Mouse (Mus musculus) lung, embryonic 14.5 days (tissue): ENCODE measurements around the gene Ube2g1. TPM values are rescaled to one million over a fixed set of nuclear protein-coding genes. Genes with fewer than 3 reads are reported as not detected.

Experiments
- ATAC-seq: fragments of 200-750 bp; cut with Nextera tagmentation; 2 replicates; pipeline ENCODE4 v1.8.0; 2017; ENCODE audit warnings: mild to moderate bottlenecking, moderate TSS enrichment, moderate library complexity; ENCODE audit not compliant: insufficient read depth
- DNase-seq: peaks from one replicate; pipeline ENCODE4 v3.0.0-alpha.2; 2015
- H3K27ac ChIP-seq: fragments of 300-500 bp; sonication (generic); 2 replicates; pipeline ENCODE4 v1.5.1; 2014; ENCODE audit warnings: low read depth, mild to moderate bottlenecking, moderate library complexity
- H3K27me3 ChIP-seq: fragments of 300-500 bp; sonication (generic); 2 replicates; pipeline ENCODE4 v1.6.1; 2014; ENCODE audit warnings: low read length, control low read depth; ENCODE audit not compliant: insufficient read depth
- H3K36me3 ChIP-seq: fragments of 300-500 bp; sonication (generic); 2 replicates; pipeline ENCODE4 v1.6.1; 2014; ENCODE audit warnings: control low read depth; ENCODE audit not compliant: insufficient read depth
- H3K4me1 ChIP-seq: fragments of 300-500 bp; sonication (generic); 2 replicates; pipeline ENCODE4 v1.6.1; 2014; ENCODE audit warnings: antibody characterized with exemption, control low read depth; ENCODE audit not compliant: insufficient read depth
- H3K4me2 ChIP-seq: fragments of 300-500 bp; sonication (generic); 2 replicates; pipeline ENCODE4 v1.6.1; 2014; ENCODE audit warnings: mild to moderate bottlenecking
- H3K4me3 ChIP-seq: fragments of 300-500 bp; sonication (generic); 2 replicates; pipeline ENCODE4 v1.5.1; 2014; ENCODE audit warnings: low read depth, low read length
- H3K9ac ChIP-seq: fragments of 300-500 bp; sonication (generic); 2 replicates; pipeline ENCODE4 v1.6.1; 2014
- H3K9me3 ChIP-seq: fragments of 300-500 bp; sonication (generic); 2 replicates; pipeline ENCODE4 v1.6.1; 2016; ENCODE audit warnings: low read depth, low read length, control low read depth
- CTCF ChIP-seq: IDR thresholded peaks from 2 replicates; pipeline ENCODE4 v1.5.1; 2016; ENCODE audit warnings: antibody characterized with exemption, low read depth
- WGBS: fragments of 180-500 bp; shearing (Covaris S2); extraction: QIAGEN DNeasy Blood & Tissue Kit; methylation state at CpG from one replicate; pipeline ENCODE4 v1.1.7; 2014; 5-methylcytosine and 5-hydroxymethylcytosine counted together
- polyA plus RNA-seq: library from polyadenylated mRNA; unstranded; fragments of >200 nt; fragmentation: Nextera tagmentation; extraction: Ambion mirVana; gene quantifications from 2 replicates; pipeline ENCODE4 v1.2.1, GENCODE M21; 2014

Ube2g1 gene
- polyA plus RNA-seq, 1 experiment from 2014 or later, result 77.9 TPM

- Histone ChIP-seq H3K4me2 (no peak overlapping the region), H3K4me1 (no peaks in the 10 kb centered on the region), H3K4me3 (no peak overlapping the region), H3K9me3 (no peaks in the 10 kb centered on the region), H3K27ac (no peak overlapping the region), H3K9ac (no peak overlapping the region), H3K36me3 (no peaks in the 10 kb centered on the region), H3K27me3 (0 out of 2 replicates have a peak, but pooled peaks cover 7% of the 10 kb centered on the region)
- 74% methylated on average over 11 of the region's 11 CpGs for WGBS
- no peak for TF ChIP-seq CTCF
- ATAC-seq (no peak), DNase-seq (no peak)
Measured at GRCm38 (mm10) chr11:72569671-72570318, 37.3 kb upstream of the Ube2g1 start.

GRCm38 (mm10) chr11:72570319-72570979 is 36.6 kb upstream of the Ube2g1 start:
- Histone ChIP-seq H3K36me3 (no peaks in the 10 kb centered on the region), H3K9ac (no peak overlapping the region), H3K9me3 (no peaks in the 10 kb centered on the region), H3K27me3 (0 out of 2 replicates have a peak, but pooled peaks cover 7% of the 10 kb centered on the region), H3K4me3 (0 out of 2 replicates have a peak overlapping the region, but pooled peaks have one; percentile 8), H3K4me2 (peak overlapping the region; percentile 52), H3K27ac (no peak overlapping the region), H3K4me1 (no peaks in the 10 kb centered on the region)
- ATAC-seq (peak; percentile 56), DNase-seq (peak; percentile 95)
- WGBS, result 2% methylated on average over 18 of the region's 18 CpGs
- TF ChIP-seq CTCF, result peak; percentile 83

GRCm38 (mm10) chr11:72573819-72574218 is 33.3 kb upstream of the Ube2g1 start:
- Histone ChIP-seq H3K36me3 (no peaks in the 10 kb centered on the region), H3K27me3 (0 out of 2 replicates have a peak, but pooled peaks cover 7% of the 10 kb centered on the region), H3K9me3 (no peaks in the 10 kb centered on the region), H3K4me2 (no peak overlapping the region), H3K4me3 (no peak overlapping the region), H3K27ac (no peak overlapping the region), H3K4me1 (no peaks in the 10 kb centered on the region), H3K9ac (no peak overlapping the region)
- 80% methylated on average over 1 of the region's 1 CpGs for WGBS
- ATAC-seq (no peak), DNase-seq (peak; percentile 55)
- TF ChIP-seq CTCF, result peak; percentile 60

- 18% methylated on average over 7 of the region's 7 CpGs for WGBS
Measured at GRCm38 (mm10) chr11:72576111-72576465, 31.0 kb upstream of the Ube2g1 start.

GRCm38 (mm10) chr11:72576466-72577351 is 30.4 kb upstream of the Ube2g1 start:
- H3K4me1 ChIP-seq, result no peaks in the 10 kb centered on the region
- 3% methylated on average over 24 of the region's 24 CpGs for WGBS

More at GRCm38 (mm10) chr11:72576111-72576465, 31.0 kb upstream of the Ube2g1 start:
- H3K27ac ChIP-seq, result no peak overlapping the region
- peak overlapping the region; percentile 65 for H3K4me2 ChIP-seq
- no peak for TF ChIP-seq CTCF
- H3K27me3 ChIP-seq, result 0 out of 2 replicates have a peak, but pooled peaks cover 4% of the 10 kb centered on the region
- no peaks in the 10 kb centered on the region for H3K9me3 ChIP-seq
- no peak for ATAC-seq
- no peaks in the 10 kb centered on the region for H3K4me1 ChIP-seq
- no peak for DNase-seq
- H3K36me3 ChIP-seq, result no peaks in the 10 kb centered on the region
- H3K4me3 ChIP-seq, result peak overlapping the region; percentile 27
- H3K9ac ChIP-seq, result peak overlapping the region; percentile 5; the same call in 1 of the 2 replicates

GRCm38 (mm10) chr11:72578471-72578870 is 28.6 kb upstream of the Ube2g1 start:
- ATAC-seq (no peak), DNase-seq (no peak)
- WGBS, result 73% methylated on average over 4 of the region's 4 CpGs

More at GRCm38 (mm10) chr11:72576466-72577351, 30.4 kb upstream of the Ube2g1 start:
- peak; percentile 41 for DNase-seq
- H3K9ac ChIP-seq, result peak overlapping the region; percentile 5
- TF ChIP-seq CTCF, result peak; percentile 9; the same call in 1 of the 2 replicates
- H3K4me2 ChIP-seq, result peak overlapping the region; percentile 65
- ATAC-seq, result no peak
- H3K27me3 ChIP-seq, result no peaks in the 10 kb centered on the region
- no peaks in the 10 kb centered on the region for H3K36me3 ChIP-seq
- H3K27ac ChIP-seq, result no peak overlapping the region
- peak overlapping the region; percentile 27 for H3K4me3 ChIP-seq
- no peaks in the 10 kb centered on the region for H3K9me3 ChIP-seq

More at GRCm38 (mm10) chr11:72578471-72578870, 28.6 kb upstream of the Ube2g1 start:
- TF ChIP-seq CTCF, result no peak
- H3K4me3 ChIP-seq, result no peak overlapping the region
- no peaks in the 10 kb centered on the region for H3K36me3 ChIP-seq
- H3K27me3 ChIP-seq, result no peaks in the 10 kb centered on the region
- H3K4me2 ChIP-seq, result no peak overlapping the region
- H3K27ac ChIP-seq, result no peak overlapping the region
- H3K9ac ChIP-seq, result no peak overlapping the region
- H3K4me1 ChIP-seq, result no peaks in the 10 kb centered on the region
- H3K9me3 ChIP-seq, result no peaks in the 10 kb centered on the region
